Mouse (Mus musculus): ENCODE measurements around the gene Brd7. TPM values are rescaled to one million over a fixed set of nuclear protein-coding genes. Genes with fewer than 3 reads are reported as not detected.

Gene Brd7
- polyA plus RNA-seq, 1 experiment from 2014 or later, result 69.3 TPM

DNA sequence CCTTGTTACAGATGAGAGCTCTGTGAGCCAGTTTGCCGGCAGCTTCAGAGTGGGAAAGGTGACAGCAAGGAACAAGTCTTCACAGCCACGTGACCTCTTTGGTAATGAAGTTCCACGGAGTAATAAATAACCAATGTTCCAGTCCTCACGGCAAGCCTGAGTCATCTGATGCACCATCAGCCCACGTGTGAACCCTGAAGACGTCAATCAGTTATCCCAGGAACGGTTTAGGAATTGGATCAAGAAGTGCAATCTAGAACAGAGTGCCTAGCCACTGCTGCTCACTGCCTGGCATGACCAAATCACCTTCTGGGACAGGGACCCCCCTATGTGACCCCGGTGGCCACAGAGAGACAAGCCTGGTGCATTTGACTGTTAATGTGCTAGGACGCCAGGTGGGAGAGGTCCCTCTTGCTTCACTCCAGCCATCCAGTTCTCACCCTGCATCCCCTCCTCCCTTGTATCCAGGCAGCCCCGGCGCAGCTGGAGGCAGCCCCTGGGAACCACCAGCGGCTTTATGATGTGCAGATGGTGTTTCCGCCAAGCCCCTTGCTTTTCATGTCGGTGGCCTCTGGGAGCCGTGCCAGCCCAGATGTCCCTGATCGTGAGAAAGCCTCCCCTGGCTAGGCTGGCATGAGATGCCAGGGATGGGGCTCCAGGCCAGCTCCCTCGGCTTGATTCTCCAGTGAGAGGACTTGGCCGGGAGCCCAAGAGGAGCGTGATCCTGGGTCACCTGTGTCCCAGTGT lies 15.0 kb upstream of the Brd7 start:
- peaks cover 25% of the 10 kb centered on the region for H3K4me1 ChIP-seq (replicated peaks)
- H3K36me3 ChIP-seq, result no peaks in the 10 kb centered on the region
- no peak overlapping the region for H3K4me2 ChIP-seq
- 0 out of 2 replicates have a peak, but pooled peaks cover 7% of the 10 kb centered on the region for H3K27me3 ChIP-seq
- no peaks in the 10 kb centered on the region for H3K9me3 ChIP-seq
- H3K4me3 ChIP-seq, result no peak overlapping the region
- H3K9ac ChIP-seq, result no peak overlapping the region; the same call in 1 of the 2 replicates
- peak; percentile 81 for ATAC-seq (ENCODE audit: low FRiP score)
- WGBS, result 38% methylated on average over 19 of the region's 19 CpGs
- H3K27ac ChIP-seq, result peak overlapping the region; percentile 62; the same call in 1 of the 2 replicates

DNA sequence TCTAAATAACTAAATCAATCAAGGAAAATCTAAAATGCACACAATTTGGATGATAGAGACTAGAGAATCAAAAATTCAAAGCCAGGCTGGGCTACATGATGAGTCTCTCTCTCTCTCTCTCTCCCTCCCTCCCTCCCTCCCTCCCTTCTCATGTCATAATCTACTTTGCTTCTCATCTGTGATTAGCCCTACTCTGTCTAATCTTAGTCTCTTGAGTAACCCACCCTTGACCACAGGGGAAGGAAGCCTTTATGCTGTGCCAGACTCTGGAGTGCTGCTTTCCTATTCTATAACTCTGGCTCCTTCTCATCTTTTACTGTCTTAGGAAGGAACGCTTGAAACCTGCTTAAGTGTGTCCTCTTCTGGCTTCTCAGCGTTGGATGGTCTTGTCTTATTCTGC lies 9.5 kb upstream of the Brd7 start:
- Histone ChIP-seq H3K4me2 (no peak overlapping the region), H3K27ac (no peak overlapping the region), H3K36me3 (no peaks in the 10 kb centered on the region), H3K27me3 (0 out of 2 replicates have a peak, but pooled peaks cover 4% of the 10 kb centered on the region), H3K9me3 (no peaks in the 10 kb centered on the region), H3K9ac (no peak overlapping the region), H3K4me1 (replicated peaks) (peaks cover 22% of the 10 kb centered on the region), H3K4me3 (no peak overlapping the region)
- ATAC-seq (ENCODE audit: low FRiP score), result no peak
- WGBS, result 91% methylated on average over 2 of the region's 2 CpGs

DNA sequence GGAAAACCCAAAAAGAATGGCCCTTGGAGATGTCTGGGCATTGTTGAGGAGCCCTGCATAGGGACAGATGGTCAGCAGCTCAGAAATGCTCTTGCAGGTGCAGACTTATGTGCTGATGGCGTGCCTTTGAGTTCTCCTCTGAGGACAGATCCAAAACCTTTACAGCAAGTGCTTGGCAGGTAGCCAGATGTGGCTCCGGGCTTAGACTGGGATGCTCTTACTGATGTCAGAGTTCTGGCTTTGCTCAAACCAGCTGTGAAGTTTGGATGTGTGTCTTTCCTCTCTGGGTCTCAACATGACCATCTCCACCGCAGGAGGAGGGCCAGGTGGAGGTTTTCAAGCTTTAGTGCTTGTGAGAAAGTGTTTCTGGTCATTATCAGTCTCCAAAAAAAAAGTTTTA lies 7.8 kb upstream of the Brd7 start:
- no peaks in the 10 kb centered on the region for H3K27me3 ChIP-seq
- H3K4me1 ChIP-seq (replicated peaks), result peaks cover 8% of the 10 kb centered on the region; the same call in 1 of the 2 replicates
- no peak overlapping the region for H3K4me2 ChIP-seq
- H3K4me3 ChIP-seq, result no peak overlapping the region
- no peak overlapping the region for H3K9ac ChIP-seq
- no peak overlapping the region for H3K27ac ChIP-seq
- H3K9me3 ChIP-seq, result no peaks in the 10 kb centered on the region
- WGBS, result 63% methylated on average over 3 of the region's 3 CpGs
- ATAC-seq (ENCODE audit: low FRiP score), result no peak
- no peaks in the 10 kb centered on the region for H3K36me3 ChIP-seq

GRCm38 (mm10) chr8:88369221-88369620 lies 7.2 kb upstream of the Brd7 start:
- ATAC-seq (ENCODE audit: low FRiP score), result peak; percentile 57; the same call in 1 of the 2 replicates
- no peak overlapping the region for H3K27ac ChIP-seq
- WGBS, result 23% methylated on average over 6 of the region's 6 CpGs
- no peak overlapping the region for H3K4me2 ChIP-seq
- H3K9ac ChIP-seq, result no peak overlapping the region
- no peak overlapping the region for H3K4me3 ChIP-seq
- peaks cover 8% of the 10 kb centered on the region; the same call in 1 of the 2 replicates for H3K4me1 ChIP-seq (replicated peaks)
- H3K27me3 ChIP-seq, result no peaks in the 10 kb centered on the region
- no peaks in the 10 kb centered on the region for H3K36me3 ChIP-seq
- H3K9me3 ChIP-seq, result no peaks in the 10 kb centered on the region

GRCm38 (mm10) chr8:88362446-88363150 lies 604 bp upstream of the Brd7 start:
- no peaks in the 10 kb centered on the region for H3K9me3 ChIP-seq
- H3K9ac ChIP-seq, result no peak overlapping the region
- no peak overlapping the region for H3K27ac ChIP-seq
- H3K4me2 ChIP-seq, result peak overlapping the region; percentile 71
- WGBS, result 42% methylated on average over 11 of the region's 11 CpGs
- H3K36me3 ChIP-seq, result peaks cover 15% of the 10 kb centered on the region
- peak overlapping the region; percentile 99 for H3K4me3 ChIP-seq
- H3K27me3 ChIP-seq, result no peaks in the 10 kb centered on the region
- no peak for ATAC-seq (ENCODE audit: low FRiP score)
- H3K4me1 ChIP-seq (replicated peaks), result peaks cover 28% of the 10 kb centered on the region

GRCm38 (mm10) chr8:88361044-88361707 lies 818 bp downstream of the Brd7 start:
- 1% methylated on average over 31 of the region's 31 CpGs for WGBS
- Histone ChIP-seq H3K9ac (peak overlapping the region; percentile 97), H3K27ac (peak overlapping the region; percentile 87), H3K4me3 (peak overlapping the region; percentile 99), H3K36me3 (peaks cover 28% of the 10 kb centered on the region), H3K4me1 (replicated peaks) (peaks cover 28% of the 10 kb centered on the region), H3K27me3 (no peaks in the 10 kb centered on the region), H3K4me2 (peak overlapping the region; percentile 71), H3K9me3 (no peaks in the 10 kb centered on the region)
- ATAC-seq (ENCODE audit: low FRiP score), result peak; percentile 47; the same call in 1 of the 2 replicates

- WGBS, result 95% methylated on average over 2 of the region's 2 CpGs
- Histone ChIP-seq H3K27me3 (no peaks in the 10 kb centered on the region), H3K4me3 (peak overlapping the region; percentile 99; the same call in 1 of the 2 replicates), H3K4me2 (peak overlapping the region; percentile 71), H3K9ac (no peak overlapping the region), H3K27ac (no peak overlapping the region), H3K4me1 (replicated peaks) (peaks cover 28% of the 10 kb centered on the region), H3K9me3 (no peaks in the 10 kb centered on the region), H3K36me3 (peaks cover 40% of the 10 kb centered on the region)
- no peak for ATAC-seq (ENCODE audit: low FRiP score)
Observed at GRCm38 (mm10) chr8:88359959-88360358, 2.0 kb downstream of the Brd7 start.

DNA sequence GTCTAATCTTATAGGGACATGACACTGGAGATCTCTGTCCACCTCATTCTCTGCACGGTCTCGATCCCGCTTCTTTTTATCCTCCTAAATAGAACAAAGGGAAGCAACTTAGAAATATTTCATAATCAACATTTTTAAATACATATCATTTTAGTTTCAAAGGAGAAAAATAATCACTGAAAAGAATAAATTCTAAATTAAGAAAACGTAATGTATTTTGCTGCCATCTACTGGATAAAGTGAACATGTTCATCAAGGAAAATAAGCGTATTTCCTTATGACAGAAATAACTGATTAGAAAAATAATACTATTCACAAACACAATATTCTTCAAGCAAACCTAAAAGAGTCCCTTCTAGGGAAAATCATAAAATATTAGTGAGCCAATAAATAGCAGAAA lies 4.0 kb downstream of the Brd7 start:
- Histone ChIP-seq H3K4me3 (no peak overlapping the region), H3K4me1 (replicated peaks) (peaks cover 28% of the 10 kb centered on the region), H3K36me3 (peaks cover 56% of the 10 kb centered on the region), H3K27me3 (no peaks in the 10 kb centered on the region), H3K9me3 (no peaks in the 10 kb centered on the region), H3K27ac (no peak overlapping the region), H3K9ac (no peak overlapping the region), H3K4me2 (no peak overlapping the region)
- no peak for ATAC-seq (ENCODE audit: low FRiP score)
- WGBS, result 91% methylated on average over 5 of the region's 5 CpGs

DNA sequence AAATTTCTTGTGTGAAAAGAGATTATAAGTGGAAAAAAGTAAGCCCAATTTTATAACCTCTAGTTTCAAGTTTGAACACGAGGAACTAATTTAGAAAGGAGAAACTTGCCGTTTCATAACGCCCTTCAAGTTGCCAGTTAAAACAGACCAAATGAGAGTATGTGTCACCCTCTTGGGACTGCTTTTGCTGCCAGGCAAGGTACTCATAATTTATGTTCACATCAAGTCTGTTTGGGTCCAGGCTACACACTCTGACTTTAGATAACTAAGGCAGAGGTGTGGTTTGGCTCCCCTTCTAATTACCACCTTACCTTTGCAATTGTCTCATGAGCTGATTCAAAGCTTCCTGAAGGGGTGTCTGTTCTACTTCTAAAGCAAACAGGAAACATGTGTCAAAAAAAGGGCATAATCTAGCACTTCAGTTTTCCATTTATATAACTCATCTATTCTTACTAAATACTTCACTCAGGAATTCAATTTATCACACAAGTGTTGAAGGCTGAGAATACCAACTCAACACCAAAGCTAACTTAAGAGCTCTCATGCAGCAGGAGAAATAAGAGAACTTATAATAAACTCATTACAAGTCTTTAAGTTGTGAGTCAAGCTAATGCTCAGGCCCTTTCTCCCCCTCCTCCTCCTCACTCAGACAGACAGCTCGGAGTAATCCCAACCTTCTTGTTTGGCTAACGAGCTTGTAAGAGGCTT lies 4.6 kb downstream of the Brd7 start:
- Histone ChIP-seq H3K36me3 (peaks cover 61% of the 10 kb centered on the region), H3K4me3 (no peak overlapping the region), H3K9ac (no peak overlapping the region), H3K9me3 (no peaks in the 10 kb centered on the region), H3K4me2 (no peak overlapping the region), H3K4me1 (replicated peaks) (peaks cover 28% of the 10 kb centered on the region), H3K27me3 (no peaks in the 10 kb centered on the region), H3K27ac (no peak overlapping the region)
- 90% methylated on average over 5 of the region's 5 CpGs for WGBS
- no peak for ATAC-seq (ENCODE audit: low FRiP score)

DNA sequence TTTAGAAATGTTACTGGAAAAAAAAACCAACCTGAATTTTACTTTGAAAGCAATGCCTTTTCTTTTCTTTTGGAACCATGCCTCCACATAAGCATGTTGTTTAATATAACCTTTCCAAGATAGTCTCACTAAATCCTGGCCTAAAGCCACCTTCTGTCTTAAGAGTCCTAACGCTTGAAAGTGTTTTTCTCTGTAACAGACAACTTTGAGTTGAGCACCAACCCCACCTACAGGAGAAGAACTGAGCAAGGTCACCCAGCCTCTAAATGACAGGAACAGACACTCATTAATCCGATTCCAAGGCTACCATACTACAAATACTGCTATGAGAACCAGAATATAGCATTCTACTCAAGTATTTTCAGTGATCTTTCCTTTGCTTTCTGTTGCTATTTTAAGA lies 12.9 kb downstream of the Brd7 start:
- Histone ChIP-seq H3K27me3 (no peaks in the 10 kb centered on the region), H3K27ac (no peak overlapping the region), H3K36me3 (peaks cover 89% of the 10 kb centered on the region), H3K9me3 (no peaks in the 10 kb centered on the region), H3K4me1 (replicated peaks) (no peaks in the 10 kb centered on the region), H3K4me2 (no peak overlapping the region), H3K4me3 (no peak overlapping the region), H3K9ac (no peak overlapping the region)
- ATAC-seq (ENCODE audit: low FRiP score), result no peak
- 89% methylated on average over 2 of the region's 2 CpGs for WGBS

DNA sequence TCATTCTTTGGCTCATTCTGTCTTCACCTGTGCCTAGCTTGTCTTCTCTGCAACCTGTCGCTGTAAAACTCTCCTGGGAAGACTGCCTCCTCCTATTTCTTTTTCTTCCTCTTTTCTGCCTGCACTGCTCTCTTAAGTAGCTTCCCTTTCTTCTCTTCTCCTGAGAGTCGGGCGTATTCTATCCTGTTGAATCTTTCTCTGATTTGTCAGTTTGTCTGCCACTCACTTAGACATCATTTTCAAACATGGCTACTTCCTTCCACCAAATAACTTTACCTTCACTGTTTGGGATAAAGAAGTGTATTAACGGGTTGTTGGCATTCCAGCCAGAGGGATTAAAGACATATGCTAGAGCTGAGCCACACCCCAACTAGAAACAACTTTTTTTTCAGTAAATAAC lies 20.0 kb downstream of the Brd7 start:
- Histone ChIP-seq H3K36me3 (peaks cover 88% of the 10 kb centered on the region), H3K27ac (no peak overlapping the region), H3K9ac (no peak overlapping the region), H3K4me3 (no peak overlapping the region), H3K4me2 (no peak overlapping the region), H3K4me1 (replicated peaks) (no peaks in the 10 kb centered on the region), H3K27me3 (no peaks in the 10 kb centered on the region), H3K9me3 (no peaks in the 10 kb centered on the region)
- WGBS, result 87% methylated on average over 4 of the region's 4 CpGs
- ATAC-seq (ENCODE audit: low FRiP score), result no peak

Data from hindbrain, embryonic 13.5 days (tissue).